Mouse (Mus musculus): ENCODE results near the gene Cdyl2. TPM values are rescaled to one million over a fixed set of nuclear protein-coding genes. Genes with fewer than 3 reads are reported as not detected.

Cdyl2 gene
- polyA plus RNA-seq, 1 experiment from 2014 or later, result 9.1 TPM

- 84% methylated on average over 5 of the region's 5 CpGs for WGBS
- no peak for ATAC-seq (ENCODE audit: low FRiP score, low read depth)
- Histone ChIP-seq H3K27ac (no peak overlapping the region), H3K9ac (no peak overlapping the region), H3K36me3 (peaks cover 5% of the 10 kb centered on the region; the same call in 1 of the 2 replicates), H3K4me1 (peaks cover 12% of the 10 kb centered on the region; the same call in 1 of the 2 replicates), H3K27me3 (replicated peaks) (no peaks in the 10 kb centered on the region), H3K4me3 (no peak overlapping the region), H3K9me3 (no peaks in the 10 kb centered on the region), H3K4me2 (replicated peaks) (no peak overlapping the region)
Measured at GRCm38 (mm10) chr8:116619221-116619620, 113.6 kb downstream of the Cdyl2 start.

- no peak for ATAC-seq (ENCODE audit: low FRiP score, low read depth)
- 86% methylated on average over 10 of the region's 10 CpGs for WGBS
- Histone ChIP-seq H3K27me3 (replicated peaks) (no peaks in the 10 kb centered on the region), H3K4me3 (no peak overlapping the region), H3K9me3 (no peaks in the 10 kb centered on the region), H3K36me3 (peaks cover 4% of the 10 kb centered on the region; the same call in 1 of the 2 replicates), H3K9ac (no peak overlapping the region), H3K4me1 (peaks cover 12% of the 10 kb centered on the region; the same call in 1 of the 2 replicates), H3K27ac (no peak overlapping the region), H3K4me2 (replicated peaks) (no peak overlapping the region)
Measured at GRCm38 (mm10) chr8:116618797-116619196, 114.0 kb downstream of the Cdyl2 start.

- ATAC-seq (ENCODE audit: low FRiP score, low read depth), result no peak
- H3K4me1 ChIP-seq, result peaks cover 12% of the 10 kb centered on the region; the same call in 1 of the 2 replicates
- no peaks in the 10 kb centered on the region for H3K27me3 ChIP-seq (replicated peaks)
- no peak overlapping the region for H3K4me2 ChIP-seq (replicated peaks)
- H3K9me3 ChIP-seq, result no peaks in the 10 kb centered on the region
- H3K27ac ChIP-seq, result no peak overlapping the region
- H3K4me3 ChIP-seq, result no peak overlapping the region
- no peak overlapping the region for H3K9ac ChIP-seq
- no peaks in the 10 kb centered on the region for H3K36me3 ChIP-seq
- WGBS, result 83% methylated on average over 4 of the region's 4 CpGs
Measured at GRCm38 (mm10) chr8:116617891-116618290, 114.9 kb downstream of the Cdyl2 start.

GRCm38 (mm10) chr8:116616369-116616768, 116.4 kb downstream of the Cdyl2 start:
- H3K4me3 ChIP-seq, result no peak overlapping the region
- no peak overlapping the region for H3K27ac ChIP-seq
- no peaks in the 10 kb centered on the region for H3K36me3 ChIP-seq
- peaks cover 8% of the 10 kb centered on the region; the same call in 1 of the 2 replicates for H3K4me1 ChIP-seq
- no peak for ATAC-seq (ENCODE audit: low FRiP score, low read depth)
- H3K9me3 ChIP-seq, result no peaks in the 10 kb centered on the region
- H3K4me2 ChIP-seq (replicated peaks), result no peak overlapping the region
- no peak overlapping the region for H3K9ac ChIP-seq
- H3K27me3 ChIP-seq (replicated peaks), result no peaks in the 10 kb centered on the region

GRCm38 (mm10) chr8:116614901-116615300, 117.9 kb downstream of the Cdyl2 start:
- Histone ChIP-seq H3K27me3 (replicated peaks) (no peaks in the 10 kb centered on the region), H3K36me3 (no peaks in the 10 kb centered on the region), H3K9ac (no peak overlapping the region), H3K9me3 (no peaks in the 10 kb centered on the region), H3K4me2 (replicated peaks) (no peak overlapping the region), H3K27ac (no peak overlapping the region), H3K4me1 (0 out of 2 replicates have a peak, but pooled peaks cover 8% of the 10 kb centered on the region), H3K4me3 (no peak overlapping the region)
- WGBS, result 86% methylated on average over 7 of the region's 7 CpGs
- no peak for ATAC-seq (ENCODE audit: low FRiP score, low read depth)

GRCm38 (mm10) chr8:116606171-116606570, 126.6 kb downstream of the Cdyl2 start:
- WGBS, result 61% methylated on average over 13 of the region's 13 CpGs

GRCm38 (mm10) chr8:116602806-116603205, 130.0 kb downstream of the Cdyl2 start:
- no peak overlapping the region for H3K4me3 ChIP-seq
- no peak overlapping the region for H3K4me2 ChIP-seq (replicated peaks)
- no peak for ATAC-seq (ENCODE audit: low FRiP score, low read depth)
- H3K9me3 ChIP-seq, result peaks cover 11% of the 10 kb centered on the region; the same call in 1 of the 2 replicates
- no peaks in the 10 kb centered on the region for H3K36me3 ChIP-seq
- no peaks in the 10 kb centered on the region for H3K4me1 ChIP-seq
- no peak overlapping the region for H3K27ac ChIP-seq
- no peaks in the 10 kb centered on the region for H3K27me3 ChIP-seq (replicated peaks)
- WGBS, result 90% methylated on average over 4 of the region's 4 CpGs
- H3K9ac ChIP-seq, result no peak overlapping the region

More at GRCm38 (mm10) chr8:116606171-116606570, 126.6 kb downstream of the Cdyl2 start:
- Histone ChIP-seq H3K9ac (no peak overlapping the region), H3K27me3 (replicated peaks) (no peaks in the 10 kb centered on the region), H3K27ac (no peak overlapping the region), H3K4me1 (no peaks in the 10 kb centered on the region), H3K9me3 (peaks cover 11% of the 10 kb centered on the region; the same call in 1 of the 2 replicates), H3K4me2 (replicated peaks) (no peak overlapping the region), H3K4me3 (no peak overlapping the region), H3K36me3 (no peaks in the 10 kb centered on the region)
- ATAC-seq (ENCODE audit: low FRiP score, low read depth), result no peak

- H3K36me3 ChIP-seq, result no peaks in the 10 kb centered on the region
- no peak overlapping the region for H3K4me2 ChIP-seq (replicated peaks)
- no peak for ATAC-seq (ENCODE audit: low FRiP score, low read depth)
- WGBS, result 78% methylated on average over 6 of the region's 6 CpGs
- H3K9me3 ChIP-seq, result peaks cover 7% of the 10 kb centered on the region; the same call in 1 of the 2 replicates
- no peak overlapping the region for H3K27ac ChIP-seq
- H3K4me1 ChIP-seq, result no peaks in the 10 kb centered on the region
- no peak overlapping the region for H3K9ac ChIP-seq
- no peak overlapping the region for H3K4me3 ChIP-seq
- no peaks in the 10 kb centered on the region for H3K27me3 ChIP-seq (replicated peaks)
Measured at GRCm38 (mm10) chr8:116599728-116600127, 133.1 kb downstream of the Cdyl2 start.

- ATAC-seq (ENCODE audit: low FRiP score, low read depth), result no peak
- 87% methylated on average over 10 of the region's 10 CpGs for WGBS
Measured at GRCm38 (mm10) chr8:116591226-116591625, 141.6 kb downstream of the Cdyl2 start.

GRCm38 (mm10) chr8:116590546-116590945, 142.2 kb downstream of the Cdyl2 start:
- WGBS, result 95% methylated on average over 4 of the region's 4 CpGs
- no peaks in the 10 kb centered on the region for H3K27me3 ChIP-seq (replicated peaks)

More at GRCm38 (mm10) chr8:116591226-116591625, 141.6 kb downstream of the Cdyl2 start:
- Histone ChIP-seq H3K9ac (no peak overlapping the region), H3K36me3 (no peaks in the 10 kb centered on the region), H3K27me3 (replicated peaks) (no peaks in the 10 kb centered on the region), H3K27ac (no peak overlapping the region), H3K4me3 (no peak overlapping the region), H3K4me2 (replicated peaks) (no peak overlapping the region), H3K4me1 (no peaks in the 10 kb centered on the region; the same call in 1 of the 2 replicates), H3K9me3 (no peaks in the 10 kb centered on the region)

GRCm38 (mm10) chr8:116590106-116590505, 142.7 kb downstream of the Cdyl2 start:
- Histone ChIP-seq H3K27me3 (replicated peaks) (no peaks in the 10 kb centered on the region), H3K4me3 (no peak overlapping the region), H3K36me3 (no peaks in the 10 kb centered on the region), H3K9ac (no peak overlapping the region), H3K4me1 (no peaks in the 10 kb centered on the region; the same call in 1 of the 2 replicates), H3K4me2 (replicated peaks) (no peak overlapping the region), H3K9me3 (no peaks in the 10 kb centered on the region), H3K27ac (no peak overlapping the region)
- WGBS, result 83% methylated on average over 14 of the region's 14 CpGs
- no peak for ATAC-seq (ENCODE audit: low FRiP score, low read depth)

More at GRCm38 (mm10) chr8:116590546-116590945, 142.2 kb downstream of the Cdyl2 start:
- Histone ChIP-seq H3K36me3 (no peaks in the 10 kb centered on the region), H3K4me2 (replicated peaks) (no peak overlapping the region), H3K9me3 (no peaks in the 10 kb centered on the region), H3K9ac (no peak overlapping the region), H3K4me1 (no peaks in the 10 kb centered on the region; the same call in 1 of the 2 replicates), H3K4me3 (no peak overlapping the region), H3K27ac (no peak overlapping the region)
- ATAC-seq (ENCODE audit: low FRiP score, low read depth), result no peak

- Histone ChIP-seq H3K4me1 (no peaks in the 10 kb centered on the region; the same call in 1 of the 2 replicates), H3K36me3 (no peaks in the 10 kb centered on the region), H3K4me2 (replicated peaks) (no peak overlapping the region), H3K4me3 (no peak overlapping the region), H3K9ac (no peak overlapping the region), H3K27me3 (replicated peaks) (no peaks in the 10 kb centered on the region), H3K27ac (0 out of 2 replicates have a peak overlapping the region, but pooled peaks have one; percentile 32), H3K9me3 (no peaks in the 10 kb centered on the region)
- no peak for ATAC-seq (ENCODE audit: low FRiP score, low read depth)
- WGBS, result 85% methylated on average over 19 of the region's 19 CpGs
Measured at GRCm38 (mm10) chr8:116587616-116588468, 144.9 kb downstream of the Cdyl2 start.

Measured in neural tube, embryonic 12.5 days (tissue).